Mouse (Mus musculus) effector memory CD4-positive, alpha-beta T cell, adult 5 months (primary cell): Measurements from ENCODE around the gene Ceacam16. TPM values are rescaled to one million over a fixed set of nuclear protein-coding genes. Genes with fewer than 3 reads are reported as not detected.

Experiments used
- polyA plus RNA-seq: library from polyadenylated mRNA; unstranded; fragments of 100-300 nt; shearing (Covaris generic); gene quantifications from one replicate; pipeline ENCODE4 v1.2.1, GENCODE M21; 2017

Gene Ceacam16
- polyA plus RNA-seq: not detected

GRCm38 (mm10) chr7:19861199-19861598, at the start of gene Ceacam16:
Gene Ceacam16 (minus strand): TSS chr7:19861299.

GRCm38 (mm10) chr7:19887849-19888248, 26.8 kb upstream of the Ceacam16 start, which contains the start of gene Ceacam19:
Gene Ceacam19 (minus strand): TSS chr7:19887965.

GRCm38 (mm10) chr7:19851858-19852570, 9.1 kb downstream of the Ceacam16 start, which contains the start of gene Gm19345:
Gene Gm19345 (plus strand): TSS chr7:19852003.

GRCm38 (mm10) chr7:19822604-19823058, 38.5 kb downstream of the Ceacam16 start, which contains the start of gene Bcl3:
Gene Bcl3 (minus strand): TSS chr7:19822770.

Other genes starting within 250 kb of the Ceacam16 start
- 177 TPM for gene Relb, start 231.9 kb downstream of the Ceacam16 start, polyA plus RNA-seq
- 116 TPM for gene Clptm1, start 196.3 kb downstream of the Ceacam16 start, polyA plus RNA-seq
- not detected for gene Apoc2, start 183.4 kb downstream of the Ceacam16 start, polyA plus RNA-seq
- gene Gm44805, start 179.9 kb downstream of the Ceacam16 start, polyA plus RNA-seq: not detected
- gene Apoc4, start 179.8 kb downstream of the Ceacam16 start, polyA plus RNA-seq: not detected
- not detected for gene Apoc1, start 168.6 kb downstream of the Ceacam16 start, polyA plus RNA-seq
- 4.2 TPM for gene Apoe, start 162.1 kb downstream of the Ceacam16 start, polyA plus RNA-seq
- gene Tomm40, start 145.9 kb downstream of the Ceacam16 start, polyA plus RNA-seq: 58.7 TPM
- gene Nectin2, start 110.8 kb downstream of the Ceacam16 start, polyA plus RNA-seq: not detected
- 0.75 TPM for gene Bcam, start 90.3 kb downstream of the Ceacam16 start, polyA plus RNA-seq
- not detected for gene Cblc, start 64.5 kb downstream of the Ceacam16 start, polyA plus RNA-seq
- gene Bcl3, start 38.5 kb downstream of the Ceacam16 start, polyA plus RNA-seq: 112 TPM
- not detected for gene Gm19345, start 9.3 kb downstream of the Ceacam16 start, polyA plus RNA-seq
- gene Ceacam19, start 26.7 kb upstream of the Ceacam16 start, polyA plus RNA-seq: not detected
- 56.6 TPM for gene Pvr, start 59.9 kb upstream of the Ceacam16 start, polyA plus RNA-seq
- 1.5 TPM for gene Igsf23, start 89.5 kb upstream of the Ceacam16 start, polyA plus RNA-seq
- not detected for gene Ceacam20, start 104.1 kb upstream of the Ceacam16 start, polyA plus RNA-seq
- gene Nlrp9b, start 130.2 kb upstream of the Ceacam16 start, polyA plus RNA-seq: not detected
- gene Vmn1r91, start 238.4 kb upstream of the Ceacam16 start, polyA plus RNA-seq: 0.24 TPM